Mouse (Mus musculus) forebrain, embryonic 15.5 days (tissue): ENCODE measurements around the gene Rora. TPM values are rescaled to one million over a fixed set of nuclear protein-coding genes. Genes with fewer than 3 reads are reported as not detected.

Source experiments
- ATAC-seq: fragments of 200-750 bp; cut with Nextera tagmentation; replicated peaks from 2 replicates; pipeline ENCODE4 v1.8.0; 2017; ENCODE audit warnings: mild to moderate bottlenecking, moderate TSS enrichment, moderate library complexity
- H3K27ac ChIP-seq: fragments of 300-500 bp; sonication (generic); replicated peaks from 2 replicates; pipeline ENCODE4 v1.5.1; 2015; ENCODE audit warnings: mild to moderate bottlenecking, inconsistent platforms
- H3K27me3 ChIP-seq: fragments of 300-500 bp; sonication (generic); 2 replicates; pipeline ENCODE4 v1.6.1; 2015; ENCODE audit warnings: inconsistent platforms
- H3K36me3 ChIP-seq: fragments of 300-500 bp; sonication (generic); 2 replicates; pipeline ENCODE4 v1.6.1; 2015; ENCODE audit warnings: mild to moderate bottlenecking, inconsistent platforms
- H3K4me1 ChIP-seq: fragments of 300-500 bp; sonication (generic); 2 replicates; pipeline ENCODE4 v1.6.1; 2015; ENCODE audit warnings: inconsistent platforms
- H3K4me2 ChIP-seq: fragments of 300-500 bp; sonication (generic); replicated peaks from 2 replicates; pipeline ENCODE4 v1.6.1; 2015; ENCODE audit warnings: mild to moderate bottlenecking, inconsistent platforms
- H3K4me3 ChIP-seq: fragments of 300-500 bp; sonication (generic); 2 replicates; pipeline ENCODE4 v1.5.1; 2015; ENCODE audit warnings: mild to moderate bottlenecking, inconsistent platforms
- H3K9ac ChIP-seq: fragments of 300-500 bp; sonication (generic); replicated peaks from 2 replicates; pipeline ENCODE4 v1.6.1; 2015; ENCODE audit warnings: mild to moderate bottlenecking, inconsistent platforms
- H3K9me3 ChIP-seq: fragments of 300-500 bp; sonication (generic); 2 replicates; pipeline ENCODE4 v1.6.1; 2016; ENCODE audit warnings: inconsistent platforms
- WGBS: fragments of 180-500 bp; shearing (Covaris S2); methylation state at CpG from one replicate; pipeline ENCODE4 v1.1.7; 2015; ENCODE audit warnings: mixed read lengths; 5-methylcytosine and 5-hydroxymethylcytosine counted together
- polyA plus RNA-seq: library from polyadenylated mRNA; unstranded; fragments of >200 nt; fragmentation: Nextera tagmentation; extraction: Ambion mirVana; gene quantifications from 2 replicates; pipeline ENCODE4 v1.2.1, GENCODE M21; 2015

The Rora gene
- polyA plus RNA-seq, 1 experiment from 2014 or later = 11.8 TPM

GRCm38 (mm10) chr9:69431863-69432555 lies 778.4 kb downstream of the Rora start:
- no peaks in the 10 kb centered on the region for H3K9me3 ChIP-seq
- no peak overlapping the region for H3K9ac ChIP-seq
- H3K4me1 ChIP-seq = 0 out of 2 replicates have a peak, but pooled peaks cover 3% of the 10 kb centered on the region
- H3K4me2 ChIP-seq = no peak overlapping the region
- no peak overlapping the region for H3K4me3 ChIP-seq
- no peak for ATAC-seq
- WGBS = 25% methylated on average over 6 of the region's 6 CpGs
- peaks cover 20% of the 10 kb centered on the region for H3K36me3 ChIP-seq
- no peaks in the 10 kb centered on the region for H3K27me3 ChIP-seq
- H3K27ac ChIP-seq = no peak overlapping the region

DNA sequence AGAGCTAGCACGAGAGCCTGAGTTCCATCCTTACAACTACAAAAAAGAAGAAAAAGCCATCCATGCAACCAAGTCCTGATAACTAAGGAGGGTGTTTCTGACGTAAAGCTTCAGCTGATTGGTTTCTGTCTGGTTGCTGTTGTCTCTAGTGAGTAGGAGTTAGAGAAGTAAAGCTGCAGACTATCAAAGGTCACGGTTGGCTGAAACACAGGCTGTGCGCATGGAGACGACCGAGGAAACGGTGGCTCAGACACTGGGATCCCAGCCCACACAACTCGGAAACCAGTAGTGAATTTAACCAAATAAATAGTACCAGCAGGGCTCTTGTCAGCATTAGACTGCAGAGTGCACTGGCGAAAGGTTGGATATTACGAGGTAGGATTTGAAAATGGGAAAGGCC lies 781.6 kb downstream of the Rora start:
- 89% methylated on average over 10 of the region's 10 CpGs for WGBS
- no peaks in the 10 kb centered on the region for H3K9me3 ChIP-seq
- ATAC-seq = no peak
- no peak overlapping the region for H3K27ac ChIP-seq
- no peak overlapping the region for H3K4me2 ChIP-seq
- H3K36me3 ChIP-seq = 0 out of 2 replicates have a peak, but pooled peaks cover 4% of the 10 kb centered on the region
- no peak overlapping the region for H3K4me3 ChIP-seq
- H3K27me3 ChIP-seq = no peaks in the 10 kb centered on the region
- 0 out of 2 replicates have a peak, but pooled peaks cover 3% of the 10 kb centered on the region for H3K4me1 ChIP-seq
- H3K9ac ChIP-seq = no peak overlapping the region

GRCm38 (mm10) chr9:69435662-69436061 lies 782.1 kb downstream of the Rora start:
- no peak overlapping the region for H3K27ac ChIP-seq
- H3K9ac ChIP-seq = no peak overlapping the region
- H3K27me3 ChIP-seq = no peaks in the 10 kb centered on the region
- H3K36me3 ChIP-seq = 0 out of 2 replicates have a peak, but pooled peaks cover 4% of the 10 kb centered on the region
- ATAC-seq = no peak
- H3K9me3 ChIP-seq = no peaks in the 10 kb centered on the region
- H3K4me1 ChIP-seq = 0 out of 2 replicates have a peak, but pooled peaks cover 3% of the 10 kb centered on the region
- H3K4me3 ChIP-seq = no peak overlapping the region
- H3K4me2 ChIP-seq = no peak overlapping the region
